Mouse (Mus musculus) forebrain, embryonic 12.5 days (tissue): ENCODE results near the gene Nipa2. TPM values are rescaled to one million over a fixed set of nuclear protein-coding genes. Genes with fewer than 3 reads are reported as not detected.
"Not testable (repeated sequence)": the region's sequence is repeated elsewhere in the genome, so short reads cannot be mapped to it uniquely, and the experiment has no call there.

Source experiments
- ATAC-seq: fragments of 200-750 bp; cut with Nextera tagmentation; 2 replicates; pipeline ENCODE4 v1.8.0; 2017; ENCODE audit warnings: moderate TSS enrichment; ENCODE audit not compliant: low FRiP score
- H3K27ac ChIP-seq: fragments of 300-500 bp; sonication (generic); 2 replicates; pipeline ENCODE4 v1.5.1; 2016; ENCODE audit warnings: mild to moderate bottlenecking
- H3K27me3 ChIP-seq: fragments of 300-500 bp; sonication (generic); 2 replicates; pipeline ENCODE4 v1.6.1; 2016; ENCODE audit warnings: mild to moderate bottlenecking
- H3K36me3 ChIP-seq: fragments of 300-500 bp; sonication (generic); replicated peaks from 2 replicates; pipeline ENCODE4 v1.6.1; 2016; ENCODE audit warnings: mild to moderate bottlenecking
- H3K4me1 ChIP-seq: fragments of 300-500 bp; sonication (generic); 2 replicates; pipeline ENCODE4 v1.6.1; 2016
- H3K4me2 ChIP-seq: fragments of 300-500 bp; sonication (generic); 2 replicates; pipeline ENCODE4 v1.6.1; 2016; ENCODE audit warnings: mild to moderate bottlenecking, moderate library complexity
- H3K4me3 ChIP-seq: fragments of 300-500 bp; sonication (generic); replicated peaks from 2 replicates; pipeline ENCODE4 v1.5.1; 2016; ENCODE audit warnings: mild to moderate bottlenecking
- H3K9ac ChIP-seq: fragments of 300-500 bp; sonication (generic); 2 replicates; pipeline ENCODE4 v1.6.1; 2016; ENCODE audit warnings: mild to moderate bottlenecking
- H3K9me3 ChIP-seq: fragments of 300-500 bp; sonication (generic); 2 replicates; pipeline ENCODE4 v1.6.1; 2016
- WGBS: fragments of 180-500 bp; shearing (Covaris S2); methylation state at CpG from one replicate; pipeline ENCODE4 v1.1.7; 2016; 5-methylcytosine and 5-hydroxymethylcytosine counted together
- polyA plus RNA-seq: library from polyadenylated mRNA; unstranded; fragments of >200 nt; fragmentation: Nextera tagmentation; extraction: Ambion mirVana; gene quantifications from 2 replicates; pipeline ENCODE4 v1.2.1, GENCODE M21; 2016

Gene Nipa2
- polyA plus RNA-seq, 1 experiment from 2014 or later, result 48.8 TPM

DNA sequence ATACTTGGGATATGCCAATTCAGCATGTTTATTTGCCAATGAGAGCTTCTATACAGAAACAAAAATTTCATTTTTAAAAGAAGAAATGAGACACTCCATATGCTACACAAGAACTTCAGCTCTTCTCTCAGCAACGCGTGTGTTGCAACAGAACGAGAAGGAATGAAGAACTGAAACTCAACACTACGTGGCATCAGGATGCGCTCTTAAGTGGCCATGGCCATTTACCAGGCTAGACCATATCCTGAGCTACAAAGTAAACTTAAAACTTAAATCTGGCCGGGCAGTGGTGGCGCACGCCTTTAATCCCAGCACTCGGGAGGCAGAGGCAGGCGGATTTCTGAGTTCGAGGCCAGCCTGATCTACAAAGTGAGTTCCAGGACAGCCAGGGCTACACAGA is 43.9 kb downstream of the Nipa2 start:
- not testable (repeated sequence) for H3K27me3 ChIP-seq, H3K9me3 ChIP-seq, H3K9ac ChIP-seq, H3K4me2 ChIP-seq, H3K27ac ChIP-seq, H3K4me3 ChIP-seq, H3K4me1 ChIP-seq, ATAC-seq
- WGBS, result 97% methylated on average over 11 of the region's 11 CpGs
- H3K36me3 ChIP-seq, result peaks cover 83% of the 10 kb centered on the region

DNA sequence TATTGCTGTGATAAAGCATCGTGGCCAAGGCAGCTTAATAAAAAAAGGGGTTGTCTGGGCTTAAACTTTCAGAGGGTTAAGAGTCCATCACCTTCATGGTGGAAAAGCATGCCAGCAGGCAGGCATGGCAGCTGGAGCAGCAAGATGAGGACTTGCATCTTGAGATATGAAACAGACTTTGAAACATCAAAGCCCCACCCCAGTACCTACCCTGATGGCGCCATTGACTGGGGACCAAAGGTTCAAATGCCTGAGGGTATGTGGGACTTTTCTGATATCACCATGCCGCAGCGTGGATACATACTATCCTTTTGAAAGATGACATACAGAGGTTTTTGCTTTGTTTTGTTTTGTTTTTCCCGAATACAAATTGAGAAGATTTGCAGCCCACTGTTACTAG is 50.2 kb downstream of the Nipa2 start:
- Histone ChIP-seq H3K4me1 (no peaks in the 10 kb centered on the region), H3K9me3 (no peaks in the 10 kb centered on the region), H3K4me2 (no peak overlapping the region), H3K4me3 (no peak overlapping the region), H3K27me3 (no peaks in the 10 kb centered on the region), H3K36me3 (peaks cover 82% of the 10 kb centered on the region), H3K9ac (no peak overlapping the region), H3K27ac (no peak overlapping the region)
- no peak for ATAC-seq
- 96% methylated on average over 5 of the region's 5 CpGs for WGBS

DNA sequence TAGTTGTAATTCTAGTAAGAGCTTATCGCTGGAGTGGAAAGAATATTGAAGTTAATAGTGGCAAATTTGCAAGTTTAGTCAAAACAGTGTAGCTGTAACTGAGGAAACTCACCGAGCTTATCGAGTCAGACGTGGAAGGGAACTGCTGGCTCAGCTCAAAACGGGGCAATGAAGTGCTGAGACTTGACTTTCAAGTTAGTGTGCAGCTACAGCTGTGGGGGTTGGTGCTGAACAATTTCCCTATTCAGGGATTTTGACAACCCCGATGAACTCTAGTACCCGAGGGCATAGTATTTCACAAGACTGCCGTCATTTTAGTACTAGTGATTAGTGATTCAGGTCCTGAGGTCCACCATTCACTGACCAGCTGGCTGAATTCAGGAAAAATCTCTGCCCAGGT is 50.9 kb downstream of the Nipa2 start:
- H3K4me2 ChIP-seq, result no peak overlapping the region
- no peak overlapping the region for H3K4me3 ChIP-seq
- H3K36me3 ChIP-seq, result peaks cover 78% of the 10 kb centered on the region
- WGBS, result 89% methylated on average over 8 of the region's 8 CpGs
- no peak overlapping the region for H3K27ac ChIP-seq
- H3K4me1 ChIP-seq, result no peaks in the 10 kb centered on the region
- no peaks in the 10 kb centered on the region for H3K27me3 ChIP-seq
- no peaks in the 10 kb centered on the region for H3K9me3 ChIP-seq
- no peak overlapping the region for H3K9ac ChIP-seq
- ATAC-seq, result no peak

DNA sequence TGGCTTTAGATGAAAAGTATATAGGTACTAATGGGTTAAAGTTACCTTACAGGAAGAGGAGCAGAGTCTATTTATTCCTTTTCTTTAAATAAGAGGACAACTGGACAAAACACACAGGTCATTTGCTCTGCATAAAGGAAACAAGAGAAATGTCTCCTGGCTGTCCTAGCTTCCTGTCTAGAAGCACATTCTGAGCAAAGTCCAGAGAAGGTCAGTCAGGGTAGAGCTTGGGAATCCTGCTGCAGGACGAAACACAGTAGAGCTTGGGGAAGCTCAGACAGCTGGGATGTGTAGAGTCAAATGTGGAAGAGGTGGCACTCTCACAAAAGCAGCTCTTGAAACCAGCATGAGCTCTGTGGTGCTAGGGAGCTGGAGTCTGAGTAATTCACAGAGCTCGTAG is 51.9 kb downstream of the Nipa2 start:
- Histone ChIP-seq H3K4me2 (no peak overlapping the region), H3K4me3 (no peak overlapping the region), H3K27me3 (no peaks in the 10 kb centered on the region), H3K36me3 (peaks cover 80% of the 10 kb centered on the region), H3K9me3 (no peaks in the 10 kb centered on the region), H3K27ac (no peak overlapping the region), H3K9ac (no peak overlapping the region), H3K4me1 (no peaks in the 10 kb centered on the region)
- WGBS, result 88% methylated on average over 2 of the region's 2 CpGs
- no peak for ATAC-seq

DNA sequence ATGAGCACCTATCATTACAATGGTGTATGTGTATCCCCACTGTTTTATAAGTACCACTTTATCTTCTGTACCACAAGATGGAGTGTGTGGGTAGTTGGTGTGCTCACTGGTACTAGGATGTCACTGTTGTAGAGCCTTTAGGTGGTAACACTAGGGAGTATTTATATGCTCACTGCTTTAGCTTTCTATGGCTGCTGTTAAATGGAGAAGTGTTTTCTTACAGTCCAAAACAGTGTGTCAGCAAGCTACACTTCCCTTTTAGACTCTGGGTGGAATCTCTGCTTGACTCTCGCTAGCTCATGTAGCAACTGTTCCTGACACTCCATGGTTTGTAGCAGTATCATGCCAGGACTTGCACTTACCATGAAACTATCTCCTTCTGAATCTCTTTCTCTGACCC is 52.8 kb downstream of the Nipa2 start:
- Histone ChIP-seq H3K9me3 (no peaks in the 10 kb centered on the region), H3K9ac (no peak overlapping the region), H3K27ac (no peak overlapping the region), H3K4me3 (no peak overlapping the region), H3K27me3 (no peaks in the 10 kb centered on the region), H3K36me3 (peaks cover 80% of the 10 kb centered on the region), H3K4me2 (no peak overlapping the region), H3K4me1 (no peaks in the 10 kb centered on the region)
- ATAC-seq, result no peak
- WGBS, result 94% methylated on average over 1 of the region's 1 CpGs

DNA sequence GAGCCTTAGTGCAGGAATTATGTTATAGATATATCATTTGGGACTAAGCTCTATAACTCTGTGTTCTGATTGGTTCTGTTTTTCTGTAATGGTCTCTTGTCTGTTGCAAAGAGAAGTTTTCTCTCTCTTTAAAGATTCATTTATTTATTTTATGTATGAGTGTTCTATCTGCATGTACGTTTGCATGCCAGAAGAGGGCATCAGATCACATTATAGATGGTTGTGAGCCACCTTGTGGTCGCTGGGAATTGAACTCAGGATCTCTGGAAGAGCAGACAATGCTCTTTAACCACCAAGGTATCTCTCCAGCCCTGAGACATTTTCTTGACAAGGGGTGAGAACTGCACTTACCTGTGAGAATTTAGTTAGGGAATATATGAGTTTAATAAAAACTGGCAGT is 56.8 kb downstream of the Nipa2 start:
- H3K27ac ChIP-seq, result no peak overlapping the region
- H3K36me3 ChIP-seq, result peaks cover 74% of the 10 kb centered on the region
- 78% methylated on average over 2 of the region's 2 CpGs for WGBS
- no peaks in the 10 kb centered on the region for H3K9me3 ChIP-seq
- ATAC-seq, result no peak
- no peaks in the 10 kb centered on the region for H3K4me1 ChIP-seq
- H3K27me3 ChIP-seq, result no peaks in the 10 kb centered on the region
- no peak overlapping the region for H3K9ac ChIP-seq
- no peak overlapping the region for H3K4me3 ChIP-seq
- no peak overlapping the region for H3K4me2 ChIP-seq

DNA sequence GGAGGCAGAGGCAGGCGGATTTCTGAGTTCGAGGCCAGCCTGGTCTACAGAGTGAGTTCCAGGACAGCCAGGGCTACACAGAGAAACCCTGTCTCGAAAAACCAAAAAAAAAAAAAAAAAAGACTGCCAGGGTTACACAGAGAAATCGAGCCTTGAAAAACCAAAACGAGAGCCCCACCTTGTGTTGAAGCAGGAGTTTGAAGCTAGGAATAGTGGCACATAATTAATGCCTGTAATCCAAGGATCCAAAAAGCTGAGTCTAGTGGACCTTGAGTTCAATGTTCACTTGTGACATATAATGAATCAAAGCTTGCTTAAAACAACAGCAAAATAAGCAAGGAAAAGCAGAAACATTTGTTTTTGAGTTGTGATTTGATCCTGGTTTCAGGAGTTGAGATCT is 58.5 kb downstream of the Nipa2 start:
- Histone ChIP-seq H3K9me3 (no peaks in the 10 kb centered on the region), H3K27ac (no peak overlapping the region), H3K36me3 (peaks cover 76% of the 10 kb centered on the region), H3K4me2 (no peak overlapping the region), H3K27me3 (no peaks in the 10 kb centered on the region), H3K4me3 (no peak overlapping the region), H3K4me1 (no peaks in the 10 kb centered on the region), H3K9ac (no peak overlapping the region)
- ATAC-seq, result no peak
- 88% methylated on average over 5 of the region's 5 CpGs for WGBS

DNA sequence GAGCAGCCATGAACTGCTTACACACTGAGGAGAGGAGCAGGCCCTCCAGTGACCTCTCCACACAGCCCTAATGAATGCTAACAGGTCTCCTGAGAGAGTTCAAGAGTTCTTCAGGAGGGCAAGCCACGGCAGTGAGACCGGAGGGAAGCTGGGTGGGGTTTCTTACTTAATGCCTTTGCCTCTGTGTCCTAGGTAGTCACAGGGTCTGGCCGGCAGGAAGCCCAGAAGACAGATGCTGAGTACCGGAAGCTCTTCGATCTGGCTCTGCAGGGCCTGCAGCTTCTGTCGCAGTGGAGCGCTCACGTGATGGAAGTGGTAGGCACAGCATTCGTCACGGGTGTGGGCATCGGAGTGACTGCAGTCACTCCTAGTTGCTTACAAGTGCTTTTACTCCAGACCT is 70.5 kb downstream of the Nipa2 start:
- 90% methylated on average over 11 of the region's 11 CpGs for WGBS
- H3K36me3 ChIP-seq, result peaks cover 62% of the 10 kb centered on the region

DNA sequence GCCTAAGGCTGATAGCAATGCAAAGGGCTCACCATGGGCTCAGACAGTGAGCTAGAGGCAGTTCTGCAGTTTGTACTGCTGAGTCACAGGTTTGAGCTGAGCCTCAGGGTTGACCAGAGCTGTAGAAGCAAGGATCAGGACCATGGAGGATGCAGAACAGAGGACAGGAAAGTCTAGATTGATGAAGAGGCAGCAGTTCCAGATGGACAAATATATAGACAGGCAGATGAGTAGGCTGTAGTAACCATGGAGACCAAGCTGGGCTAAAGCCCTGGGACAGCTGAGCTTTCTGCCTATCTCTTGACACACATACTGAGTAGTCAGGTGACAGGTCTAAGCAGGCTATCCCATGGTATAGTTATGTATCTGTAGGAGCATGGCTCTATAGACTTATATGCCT is 71.5 kb downstream of the Nipa2 start:
- no peak overlapping the region for H3K4me3 ChIP-seq
- H3K4me2 ChIP-seq, result no peak overlapping the region
- no peak overlapping the region for H3K9ac ChIP-seq
- H3K4me1 ChIP-seq, result no peaks in the 10 kb centered on the region
- no peaks in the 10 kb centered on the region for H3K9me3 ChIP-seq
- H3K27ac ChIP-seq, result no peak overlapping the region
- ATAC-seq, result no peak
- peaks cover 52% of the 10 kb centered on the region for H3K36me3 ChIP-seq
- H3K27me3 ChIP-seq, result no peaks in the 10 kb centered on the region

More for the DNA sequence above, 70.5 kb downstream of the Nipa2 start:
- no peaks in the 10 kb centered on the region for H3K4me1 ChIP-seq
- no peaks in the 10 kb centered on the region for H3K9me3 ChIP-seq
- no peak overlapping the region for H3K4me2 ChIP-seq
- no peaks in the 10 kb centered on the region for H3K27me3 ChIP-seq
- no peak overlapping the region for H3K4me3 ChIP-seq
- H3K27ac ChIP-seq, result no peak overlapping the region
- H3K9ac ChIP-seq, result no peak overlapping the region
- ATAC-seq, result no peak

DNA sequence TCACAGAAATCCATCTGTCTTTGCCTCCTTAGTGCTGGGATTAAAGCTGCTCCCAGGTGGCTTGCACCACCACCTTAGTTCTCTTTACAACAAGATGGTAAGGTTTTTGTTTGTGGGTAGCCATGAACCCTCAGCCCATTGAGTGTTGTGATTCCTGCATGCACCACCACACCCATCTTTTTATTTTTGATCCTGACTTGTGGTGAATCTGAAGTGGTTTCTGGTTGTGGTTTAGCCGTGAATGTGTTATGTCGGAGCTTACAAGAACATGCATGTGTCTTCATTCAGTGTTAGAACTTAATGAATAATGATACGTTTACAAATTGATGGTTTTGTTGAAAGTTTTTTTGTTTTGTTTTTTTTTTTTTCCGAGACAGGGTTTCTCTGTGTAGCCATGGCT is 72.3 kb downstream of the Nipa2 start:
- no peaks in the 10 kb centered on the region for H3K27me3 ChIP-seq
- H3K4me3 ChIP-seq, result no peak overlapping the region
- H3K9me3 ChIP-seq, result no peaks in the 10 kb centered on the region
- H3K4me2 ChIP-seq, result no peak overlapping the region
- H3K36me3 ChIP-seq, result peaks cover 51% of the 10 kb centered on the region
- H3K27ac ChIP-seq, result no peak overlapping the region
- H3K4me1 ChIP-seq, result no peaks in the 10 kb centered on the region
- WGBS, result 92% methylated on average over 4 of the region's 4 CpGs
- H3K9ac ChIP-seq, result no peak overlapping the region
- ATAC-seq, result no peak

DNA sequence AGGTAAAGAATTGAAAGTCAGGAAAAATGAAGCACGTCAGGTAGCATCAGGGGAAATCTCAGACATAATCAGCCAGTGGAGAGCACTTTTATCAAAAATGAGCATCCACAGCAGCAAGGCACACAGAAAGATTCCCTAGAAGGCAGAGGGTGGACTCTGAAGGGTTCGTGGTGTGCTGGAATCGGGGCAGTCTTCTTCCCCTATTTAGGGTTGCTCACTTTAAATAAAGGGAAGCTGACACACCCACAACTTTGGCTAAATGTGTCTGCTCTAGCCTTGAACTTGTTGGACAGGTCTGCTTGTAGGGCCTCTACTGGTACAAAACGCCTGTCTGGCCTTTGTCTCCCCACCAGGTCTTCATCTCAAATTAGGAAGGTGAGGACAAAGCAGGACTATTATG is 73.7 kb downstream of the Nipa2 start:
- no peak for ATAC-seq
- Histone ChIP-seq H3K27me3 (no peaks in the 10 kb centered on the region), H3K4me2 (no peak overlapping the region), H3K27ac (no peak overlapping the region), H3K4me1 (no peaks in the 10 kb centered on the region), H3K4me3 (no peak overlapping the region), H3K9ac (no peak overlapping the region), H3K36me3 (peaks cover 46% of the 10 kb centered on the region), H3K9me3 (no peaks in the 10 kb centered on the region)
- WGBS, result 94% methylated on average over 4 of the region's 4 CpGs

Other genes starting within 250 kb of the Nipa2 start
- 0.42 and 0.65 TPM in 2 replicates for gene Siglech, start 194.3 kb downstream of the Nipa2 start, polyA plus RNA-seq
- gene Tubgcp5, start 168.3 kb downstream of the Nipa2 start, polyA plus RNA-seq, result 42.8 and 45.2 TPM in 2 replicates
- gene Cyfip1, start 120.7 kb downstream of the Nipa2 start, polyA plus RNA-seq, result 76.0 and 79.7 TPM in 2 replicates
- 12.1 and 13.0 TPM in 2 replicates for gene Nipa1, start 57.5 kb upstream of the Nipa2 start, polyA plus RNA-seq
- gene Herc2, start 87.7 kb upstream of the Nipa2 start, polyA plus RNA-seq, result 33.9 and 34.4 TPM in 2 replicates